Mouse (Mus musculus): ENCODE data around the gene Insc.

Insc gene

DNA sequence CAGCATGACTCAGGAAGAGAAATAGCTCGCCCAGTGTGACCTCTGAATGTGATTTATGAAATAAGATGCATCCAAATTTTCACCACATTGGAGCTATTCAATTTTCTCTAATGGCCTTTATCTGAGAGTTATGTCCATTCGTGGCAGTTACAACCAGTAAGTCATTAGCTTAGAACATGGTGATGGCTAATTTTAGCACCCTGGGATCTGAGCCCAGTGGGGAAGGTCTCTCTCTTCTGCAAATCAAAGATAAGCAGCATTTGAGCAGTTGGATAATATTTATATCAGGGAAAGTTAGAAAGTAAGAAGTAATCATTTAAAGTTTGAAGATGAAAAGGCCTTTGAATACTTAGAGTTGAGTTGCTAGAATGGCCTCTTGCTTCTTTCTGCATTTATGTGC lies 19.2 kb downstream of the Insc start:
- DNase-seq (ENCODE audit: low read depth, low spot score), result no peak

DNA sequence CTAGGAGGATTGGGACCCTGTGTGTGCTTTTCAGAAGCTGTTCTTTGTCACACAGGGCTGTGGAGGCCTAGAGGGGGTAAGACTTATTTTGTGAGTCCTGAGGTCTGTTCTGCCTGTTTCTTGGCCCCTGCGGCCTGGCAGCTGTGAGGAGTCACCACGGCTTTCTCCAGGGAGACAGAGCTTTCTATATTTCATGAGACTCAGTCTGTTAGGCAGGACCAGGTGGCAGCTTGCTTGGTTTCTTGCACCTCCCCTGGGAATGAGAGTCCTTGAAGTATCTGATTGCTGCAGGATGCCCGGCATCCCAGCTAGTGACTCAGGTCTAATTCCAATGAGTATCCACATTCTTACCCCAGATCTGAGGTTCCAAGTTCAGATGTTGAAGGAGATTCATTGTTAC lies 21.8 kb downstream of the Insc start:
- no peak for DNase-seq (ENCODE audit: low read depth, low spot score)

DNA sequence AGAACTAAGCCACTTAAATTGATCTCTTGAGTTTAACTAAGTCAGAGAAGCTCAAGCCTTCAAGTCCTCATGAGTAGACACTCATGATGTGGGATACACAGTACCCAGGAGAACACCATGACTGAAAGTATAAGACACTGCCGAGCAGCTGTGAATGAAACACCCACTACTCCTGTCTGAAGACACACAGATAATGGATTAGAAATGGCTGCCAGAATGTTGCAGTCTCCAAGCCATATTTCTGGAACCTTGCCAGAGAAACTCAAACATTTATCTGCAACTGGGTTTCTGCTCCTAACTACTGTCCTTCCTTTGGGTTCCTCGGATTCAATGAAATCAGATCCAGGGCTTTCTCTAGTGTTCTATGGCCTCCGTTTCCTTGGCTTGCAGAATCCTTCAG lies 23.0 kb downstream of the Insc start:
- DNase-seq (ENCODE audit: low read depth, low spot score), result no peak

DNA sequence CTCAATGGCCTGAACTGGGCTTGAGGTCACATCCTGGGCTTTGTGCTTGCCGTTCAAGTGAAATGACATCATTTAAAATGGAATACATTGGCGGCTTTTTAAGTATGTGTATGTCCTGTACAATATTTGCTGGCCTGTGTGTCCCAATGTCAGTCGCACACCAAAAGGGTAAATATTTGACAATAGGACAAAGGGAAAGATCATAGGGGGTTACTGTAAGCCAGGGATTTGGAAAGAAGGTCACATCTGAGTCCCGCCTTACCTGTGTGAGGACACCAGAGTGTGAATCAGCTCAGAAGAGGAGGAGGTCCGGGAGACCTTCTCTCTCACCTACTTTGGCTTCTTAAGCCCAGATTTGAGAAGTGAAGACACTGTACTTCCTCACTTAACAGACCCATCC lies 25.0 kb downstream of the Insc start:
- no peak for DNase-seq (ENCODE audit: low read depth, low spot score)

DNA sequence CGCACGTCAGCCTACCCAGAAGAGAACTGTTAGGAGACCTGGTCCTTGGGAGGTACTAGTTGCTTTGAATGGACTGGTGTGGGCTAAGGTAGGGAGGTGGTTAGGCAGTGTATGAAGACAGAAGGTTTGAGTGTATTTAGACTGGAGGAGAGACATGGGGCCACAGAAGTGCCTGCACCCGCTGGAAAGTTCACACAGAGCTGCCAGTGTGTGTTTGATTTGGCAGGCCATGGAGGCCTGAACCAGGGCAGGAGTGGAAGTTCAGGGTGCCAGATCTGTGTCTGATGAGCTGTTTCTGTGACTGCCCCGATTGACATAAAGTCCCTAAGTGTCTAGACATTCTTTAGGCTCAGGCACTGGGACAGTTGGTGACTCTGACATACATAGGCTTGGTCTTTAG lies 25.5 kb downstream of the Insc start:
- DNase-seq (ENCODE audit: low read depth, low spot score), result no peak

DNA sequence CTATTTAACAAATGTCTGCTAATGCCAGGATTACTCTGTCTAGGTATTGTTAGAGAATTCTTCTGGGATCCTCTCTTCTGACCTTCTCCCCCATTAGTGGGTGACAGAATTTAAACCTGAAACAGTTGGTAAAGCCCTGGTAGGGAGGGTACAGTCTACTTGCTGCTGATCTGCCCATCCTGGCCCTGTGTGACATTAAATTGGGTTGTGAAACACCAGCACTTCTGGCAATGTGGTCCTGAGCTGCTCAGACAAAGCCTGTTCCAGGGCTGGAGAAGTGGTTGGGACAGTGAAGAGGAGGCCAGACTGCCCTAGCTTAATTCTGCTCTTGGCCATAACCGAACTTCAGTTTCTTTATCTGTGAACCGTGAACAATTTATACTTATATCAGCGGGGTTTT lies 27.1 kb downstream of the Insc start:
- no peak for DNase-seq (ENCODE audit: low read depth, low spot score)

DNA sequence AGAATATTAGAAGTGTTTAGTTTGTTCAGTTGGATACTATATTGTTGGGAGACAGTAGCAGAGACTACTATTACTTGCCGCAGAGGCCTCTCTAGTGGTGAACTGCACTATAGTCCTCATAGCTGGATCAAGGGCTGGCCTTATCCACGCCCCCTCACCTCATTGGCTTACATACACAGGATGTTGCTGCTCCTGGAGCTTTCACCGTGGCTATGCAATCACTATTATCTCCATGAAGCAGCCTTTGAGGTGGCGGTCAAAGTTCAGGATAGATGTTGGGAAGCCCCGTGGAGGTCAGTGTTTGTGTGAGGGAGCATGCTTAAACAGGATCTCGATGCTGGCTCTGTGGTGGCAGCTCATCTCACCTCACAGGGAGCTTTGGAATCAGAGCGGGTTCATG lies 28.3 kb downstream of the Insc start:
- no peak for DNase-seq (ENCODE audit: low read depth, low spot score)

DNA sequence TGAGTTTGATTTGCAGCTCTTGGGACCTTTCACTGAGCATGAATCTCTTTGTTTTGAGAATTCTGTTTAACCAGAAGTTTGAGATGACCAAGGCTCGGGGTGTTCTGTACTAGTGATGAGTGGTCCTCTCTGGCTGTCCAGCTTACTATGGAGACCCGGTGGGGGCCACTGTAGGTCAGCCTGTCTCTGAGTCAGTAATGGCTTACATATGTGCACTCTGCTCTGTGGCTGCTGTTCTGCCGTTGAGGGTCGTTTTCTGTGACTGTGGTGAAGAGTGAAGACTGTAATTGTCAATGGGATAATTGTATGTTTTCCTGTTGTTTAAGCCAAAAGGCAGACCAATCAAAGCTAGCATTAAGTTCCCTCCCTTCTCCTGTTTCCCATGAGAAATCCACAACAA lies 30.3 kb downstream of the Insc start:
- DNase-seq (ENCODE audit: low read depth, low spot score), result no peak

DNA sequence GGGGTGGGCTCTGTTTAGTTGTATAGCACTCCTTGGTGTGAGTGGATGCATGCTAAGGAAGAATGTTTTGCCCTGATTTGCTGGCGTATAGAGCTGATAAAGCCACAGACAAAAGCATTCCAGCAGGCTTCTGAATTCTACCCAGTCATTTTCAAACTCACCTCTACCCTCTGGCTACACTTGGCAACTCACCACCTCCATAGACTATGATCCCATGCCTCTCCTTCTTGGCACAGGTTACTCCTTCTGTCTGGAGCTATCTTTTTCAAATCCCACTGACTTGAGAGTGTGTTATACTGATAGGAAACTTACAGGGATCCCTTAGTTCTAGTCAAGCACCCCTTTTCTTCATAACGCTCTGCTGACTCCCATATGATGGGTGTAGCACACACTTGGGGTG lies 32.4 kb downstream of the Insc start:
- DNase-seq (ENCODE audit: low read depth, low spot score), result no peak

DNA sequence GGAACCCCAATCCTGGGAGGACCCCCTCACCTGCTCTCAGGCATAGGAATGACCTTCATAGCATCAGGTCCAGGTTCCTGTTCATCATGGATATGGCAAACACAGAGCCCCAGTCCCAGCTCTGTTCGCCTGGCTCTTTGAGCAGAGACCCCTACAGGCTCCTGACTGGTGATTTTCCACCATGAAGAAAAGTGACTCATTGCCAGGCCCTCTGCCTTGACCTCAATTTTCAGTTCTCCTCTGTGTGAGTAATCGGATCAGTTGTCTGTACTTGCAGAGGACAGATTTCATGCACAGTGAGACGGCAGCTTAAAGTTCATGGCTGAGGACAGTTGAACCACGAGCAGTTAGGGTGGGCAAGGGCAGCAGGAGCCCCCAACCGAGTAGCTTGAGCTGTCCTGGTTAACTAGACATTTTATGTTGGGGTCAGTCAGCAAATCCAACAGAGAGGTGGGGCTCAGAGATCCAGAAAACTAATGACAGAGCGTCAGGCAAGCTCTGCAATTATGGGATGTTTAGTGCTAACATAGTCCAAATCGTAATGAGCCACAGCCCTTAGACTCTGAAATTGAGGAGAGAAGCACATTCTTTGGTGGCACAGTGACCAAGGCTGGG lies 34.8 kb downstream of the Insc start:
- no peak for DNase-seq (ENCODE audit: low read depth, low spot score)

DNA sequence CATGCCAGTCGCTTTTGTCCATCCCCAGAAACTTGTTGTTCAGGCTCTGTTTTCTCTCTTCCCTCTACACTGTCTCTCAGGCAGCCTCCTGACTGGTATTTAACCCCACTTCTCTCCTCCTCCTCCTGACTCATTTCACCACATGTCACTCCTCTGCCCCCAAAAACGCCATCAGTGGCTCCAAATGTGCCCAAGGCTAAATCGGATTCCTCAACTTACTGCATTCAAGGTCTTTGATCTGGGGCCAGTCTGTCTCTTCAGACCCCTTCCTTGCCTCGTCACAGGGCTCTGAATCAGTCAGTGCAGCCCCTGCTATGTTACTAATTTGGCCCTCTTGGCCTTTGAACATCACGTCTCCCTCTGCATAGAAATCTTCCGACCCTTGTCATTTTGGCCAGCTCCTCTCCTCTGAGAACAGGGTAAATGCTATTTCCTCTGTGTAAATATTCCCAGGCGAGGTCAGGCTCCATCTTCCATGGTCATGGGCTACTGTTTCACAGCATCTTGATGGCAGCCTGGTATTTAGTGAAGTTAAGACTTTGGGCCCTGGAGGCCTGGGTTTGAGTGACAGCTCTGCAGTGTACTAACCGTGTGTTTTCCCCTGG lies 35.7 kb downstream of the Insc start:
- DNase-seq (ENCODE audit: low read depth, low spot score), result no peak

DNA sequence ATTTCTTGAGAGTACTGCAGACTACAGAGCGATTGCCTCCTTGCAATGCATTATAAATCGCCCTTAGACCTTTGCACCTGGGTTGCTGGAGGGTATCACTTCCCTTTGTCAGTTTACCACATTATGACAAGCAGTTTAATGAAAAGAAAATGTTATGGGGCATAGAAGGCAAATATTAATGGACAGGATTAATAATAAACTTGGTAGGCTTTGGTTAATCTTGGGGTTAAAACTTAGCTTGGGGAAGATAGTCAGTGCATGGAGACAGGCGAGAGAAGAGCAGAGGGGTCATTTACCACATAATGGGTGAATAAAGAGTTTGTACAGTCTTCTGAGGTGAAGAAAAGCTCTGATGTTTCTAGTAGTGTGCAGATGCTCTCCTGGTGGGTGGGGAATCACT lies 39.8 kb downstream of the Insc start:
- no peak for DNase-seq (ENCODE audit: low read depth, low spot score)

DNA sequence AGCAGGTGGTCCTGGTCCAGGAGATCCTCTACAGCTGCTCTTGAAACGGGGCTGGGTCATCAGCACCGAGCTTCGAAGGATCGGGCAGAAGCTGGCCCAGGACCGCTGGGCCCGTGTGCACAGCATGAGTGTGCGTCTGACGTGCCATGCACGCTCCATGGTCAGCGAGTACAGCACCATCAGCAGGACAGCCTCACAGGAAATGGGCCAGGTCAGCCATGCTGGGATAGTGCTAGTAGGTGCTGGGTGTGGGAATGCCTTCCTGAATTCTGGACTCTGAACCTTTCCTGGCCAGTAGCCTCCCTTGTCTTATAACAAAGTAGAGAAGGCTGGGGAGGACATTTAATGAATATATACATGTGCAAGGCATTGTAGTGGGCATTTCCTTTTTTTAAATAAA lies 47.6 kb downstream of the Insc start:
- no peak for DNase-seq (ENCODE audit: low read depth, low spot score)

DNA sequence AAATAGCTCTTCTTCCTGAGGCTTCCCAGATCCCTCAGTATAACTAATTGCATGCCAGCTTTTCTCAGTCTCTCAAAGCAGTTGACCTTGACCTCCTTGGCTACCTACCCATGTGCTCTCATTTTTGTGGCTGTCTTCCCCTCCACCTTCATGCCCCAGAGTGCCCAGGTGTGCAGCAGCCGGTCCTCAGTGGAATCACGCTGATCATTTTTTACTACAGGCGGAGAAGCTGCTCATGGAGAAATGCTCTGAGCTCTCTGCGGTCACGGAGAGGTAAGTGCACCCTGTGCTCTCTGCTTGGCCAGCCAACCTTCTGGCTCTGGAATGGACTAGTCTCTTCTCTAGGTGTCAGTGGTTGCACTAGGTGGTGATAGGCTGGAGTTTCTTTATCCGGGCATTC lies 48.5 kb downstream of the Insc start:
- no peak for DNase-seq (ENCODE audit: low read depth, low spot score)

DNA sequence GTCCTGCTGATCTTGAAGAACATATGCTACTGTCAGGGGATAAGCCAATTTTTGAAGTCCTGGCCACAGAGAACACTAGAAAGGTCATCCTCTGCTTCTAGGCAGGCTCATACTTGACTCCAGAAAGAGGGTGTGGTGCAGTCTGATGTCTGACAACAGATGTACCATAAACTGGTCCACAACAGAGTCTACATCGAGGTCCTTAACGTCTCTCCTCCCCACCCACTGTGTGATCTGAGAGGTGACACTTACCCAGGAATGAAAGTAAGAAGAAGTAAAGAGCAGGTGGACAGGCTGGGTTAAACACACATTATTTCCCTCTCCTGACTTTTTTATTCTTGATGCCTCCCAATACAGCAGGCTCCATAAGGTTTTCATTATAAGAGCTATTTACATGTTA lies 50.9 kb downstream of the Insc start:
- DNase-seq (ENCODE audit: low read depth, low spot score), result no peak

DNA sequence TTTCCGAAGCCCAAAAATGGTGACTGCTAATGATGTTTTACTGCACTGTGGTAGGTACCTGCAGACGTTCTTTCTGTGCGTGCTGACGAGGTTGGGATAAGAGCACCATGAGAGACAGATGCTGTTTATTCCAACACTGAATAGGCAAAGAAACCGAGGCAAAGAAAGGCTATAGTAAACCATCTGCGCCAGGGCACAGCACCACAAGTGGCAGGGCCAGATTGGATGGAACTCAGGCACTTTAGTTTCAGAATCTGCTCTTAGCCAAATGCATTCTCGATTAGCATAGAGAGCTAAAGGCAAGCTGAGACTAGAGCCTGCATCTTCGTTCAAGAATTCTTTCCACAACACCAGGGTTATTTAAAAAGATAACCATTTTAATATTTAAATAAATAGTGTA lies 59.1 kb downstream of the Insc start:
- DNase-seq (ENCODE audit: low read depth, low spot score), result peak; percentile 36

DNA sequence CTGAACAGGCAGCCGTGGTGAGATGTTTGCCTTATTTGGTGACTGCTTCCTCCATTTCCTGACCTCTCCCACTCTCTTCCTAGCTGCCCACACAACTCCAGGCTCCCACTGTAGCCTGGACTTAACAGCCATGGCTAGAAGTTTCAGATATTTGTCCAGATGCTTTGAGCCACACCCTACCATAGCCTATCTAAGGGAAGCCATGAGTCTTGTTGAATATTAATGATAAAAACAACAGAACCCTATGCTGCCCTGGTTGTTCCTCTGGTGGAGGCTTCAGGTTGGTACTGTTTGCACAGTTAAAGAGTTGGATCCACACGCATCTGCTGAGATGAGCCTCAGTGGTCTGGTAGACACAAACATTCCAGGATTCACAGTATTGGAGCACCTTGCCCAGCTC lies 61.8 kb downstream of the Insc start:
- no peak for DNase-seq (ENCODE audit: low read depth, low spot score)

DNA sequence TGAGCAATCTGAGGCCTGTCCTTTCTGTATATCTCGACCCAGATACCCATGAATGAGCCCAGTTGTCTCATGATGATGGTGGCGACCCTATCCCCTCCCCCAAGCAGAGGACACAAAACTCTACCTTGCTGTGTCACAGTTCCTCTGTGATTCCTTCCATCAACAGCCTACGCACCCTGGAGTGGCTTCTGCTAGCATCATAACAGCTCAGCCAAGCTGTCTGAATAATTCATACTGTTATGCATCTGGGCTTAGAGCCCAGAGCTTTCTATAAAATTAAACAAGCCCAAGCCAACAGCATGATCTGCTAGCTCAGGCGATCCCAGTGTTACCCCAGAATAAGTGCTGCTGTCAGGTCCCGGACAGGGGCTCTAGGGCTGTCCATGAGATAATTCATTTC lies 63.8 kb downstream of the Insc start:
- DNase-seq (ENCODE audit: low read depth, low spot score), result no peak

DNA sequence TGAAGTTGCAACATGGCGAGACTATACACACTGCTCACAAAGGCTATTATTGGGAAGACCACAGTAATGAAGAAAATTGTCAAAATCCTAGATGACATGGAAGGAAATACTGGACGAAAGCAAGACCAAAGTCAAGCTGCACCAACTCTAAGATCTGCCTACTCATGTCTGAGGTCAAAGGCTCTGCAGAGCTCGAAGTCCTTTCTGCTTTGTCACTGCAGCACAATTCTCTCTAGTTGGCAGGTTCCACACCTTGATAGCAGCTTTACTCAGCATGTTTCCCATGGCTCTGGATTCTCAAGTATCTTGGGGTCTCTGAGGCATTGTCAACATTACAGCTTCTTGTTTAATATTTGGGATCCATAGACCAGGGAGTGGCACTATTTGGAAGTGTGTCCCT lies 64.8 kb downstream of the Insc start:
- no peak for DNase-seq (ENCODE audit: low read depth, low spot score)

DNA sequence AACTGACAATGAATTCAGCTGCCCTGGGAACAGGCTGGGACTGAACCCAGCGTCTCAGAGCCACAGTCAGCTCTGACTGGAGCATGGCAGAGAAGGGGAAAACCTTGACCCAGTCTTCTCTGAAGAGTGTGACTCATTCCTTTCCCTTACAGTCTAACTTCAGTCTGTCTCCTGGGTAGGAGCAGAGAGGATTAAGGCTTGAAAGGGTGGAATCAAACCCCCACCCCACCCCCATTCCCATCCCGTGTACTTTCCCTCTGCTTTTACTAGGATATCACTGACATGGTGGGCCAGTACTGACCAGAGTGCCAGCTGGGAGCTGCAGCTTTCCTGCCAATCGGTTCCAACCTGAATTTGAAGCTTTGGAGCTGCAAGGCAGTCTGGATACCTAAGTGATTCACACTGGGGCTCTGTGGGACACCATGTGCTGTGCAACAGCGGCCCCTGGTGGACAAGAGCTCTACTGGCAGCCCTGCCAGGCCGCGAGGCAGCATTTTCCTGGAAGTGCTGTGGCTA lies 73.9 kb downstream of the Insc start:
- DNase-seq (ENCODE audit: low read depth, low spot score), result peak; percentile 45

DNA sequence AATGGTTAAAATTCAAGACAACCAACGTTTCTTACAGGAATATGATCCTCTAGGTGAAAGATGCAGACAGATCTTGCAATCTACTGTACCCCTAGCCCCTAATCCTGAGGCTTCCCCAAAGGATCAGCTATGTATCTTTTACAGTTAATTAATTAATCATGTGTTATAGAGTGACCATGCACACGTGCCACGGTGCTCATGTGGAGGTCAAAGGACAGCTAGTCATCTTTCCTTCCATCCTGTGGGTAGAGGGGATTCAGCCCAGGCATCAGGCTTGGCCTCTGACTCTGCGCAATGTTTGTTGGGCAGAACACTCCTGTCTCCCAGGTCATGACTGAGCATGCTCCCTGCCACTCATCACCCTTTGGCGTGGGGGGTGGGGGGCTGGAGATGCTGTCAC lies 74.4 kb downstream of the Insc start:
- DNase-seq (ENCODE audit: low read depth, low spot score), result no peak

DNA sequence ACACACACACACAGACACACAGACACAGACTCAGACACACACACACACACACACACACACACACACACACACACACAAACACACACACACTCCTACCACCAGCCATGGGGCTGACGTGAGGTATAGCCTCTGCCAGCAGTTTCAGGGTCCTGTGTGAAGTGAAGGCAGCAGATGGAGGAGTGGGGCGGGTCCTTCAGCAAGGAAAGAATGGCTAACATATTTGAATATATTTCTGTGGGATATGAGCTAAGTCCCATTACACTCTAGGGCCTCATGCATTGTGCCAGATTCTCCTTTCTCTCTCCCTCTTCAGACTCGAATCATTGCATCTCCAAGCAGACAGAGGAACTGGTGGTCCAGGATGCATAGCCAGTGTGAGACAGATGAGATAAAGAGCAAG lies 74.9 kb downstream of the Insc start:
- DNase-seq (ENCODE audit: low read depth, low spot score), result no peak

DNA sequence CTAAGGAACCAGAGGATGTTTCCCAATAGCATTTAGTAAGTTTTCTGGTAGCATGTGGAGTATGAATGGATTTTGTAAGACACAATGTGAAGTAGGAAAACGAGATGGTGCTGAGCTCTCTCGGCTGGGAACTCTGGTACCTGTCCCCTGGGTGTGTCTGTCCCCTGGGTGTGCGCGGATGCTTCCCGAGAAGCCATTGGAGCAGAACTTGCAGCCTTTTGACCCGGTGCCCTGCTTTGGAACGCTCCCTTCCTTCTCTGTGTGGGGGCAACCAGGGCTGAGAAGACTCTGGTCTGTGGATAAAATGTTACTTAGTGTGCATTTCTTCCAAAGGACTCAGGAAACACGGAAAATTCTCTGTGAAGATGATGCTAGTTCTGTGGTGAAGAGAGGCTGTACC lies 75.3 kb downstream of the Insc start:
- DNase-seq (ENCODE audit: low read depth, low spot score), result no peak

DNA sequence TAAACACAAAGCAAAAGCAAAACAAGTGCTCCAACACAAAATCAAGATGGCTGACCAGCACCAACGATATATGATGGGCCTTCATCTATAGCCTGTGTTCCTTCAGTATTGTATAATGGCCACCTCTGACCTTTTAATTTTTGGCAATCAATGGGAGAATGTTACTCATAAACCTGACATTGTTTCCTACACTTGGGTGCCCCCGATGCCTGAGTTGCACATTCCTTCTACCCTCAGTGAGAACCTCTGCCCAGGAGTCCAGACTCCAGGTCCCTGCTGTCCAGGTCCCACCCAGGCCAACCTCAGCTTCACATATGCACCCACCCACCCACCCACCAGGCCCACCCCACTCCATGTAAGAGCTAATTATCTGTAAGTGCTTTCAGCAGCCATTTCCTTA lies 79.2 kb downstream of the Insc start:
- no peak for DNase-seq (ENCODE audit: low read depth, low spot score)
